Mouse (Mus musculus) NIH3T3 (cell line): ENCODE measurements around the gene Nup133.

Experiments used
- DNase-seq: peaks from one replicate; pipeline ENCODE4 v3.0.0-alpha.2; 2012; ENCODE audit warnings: low read depth

The Nup133 gene

DNA sequence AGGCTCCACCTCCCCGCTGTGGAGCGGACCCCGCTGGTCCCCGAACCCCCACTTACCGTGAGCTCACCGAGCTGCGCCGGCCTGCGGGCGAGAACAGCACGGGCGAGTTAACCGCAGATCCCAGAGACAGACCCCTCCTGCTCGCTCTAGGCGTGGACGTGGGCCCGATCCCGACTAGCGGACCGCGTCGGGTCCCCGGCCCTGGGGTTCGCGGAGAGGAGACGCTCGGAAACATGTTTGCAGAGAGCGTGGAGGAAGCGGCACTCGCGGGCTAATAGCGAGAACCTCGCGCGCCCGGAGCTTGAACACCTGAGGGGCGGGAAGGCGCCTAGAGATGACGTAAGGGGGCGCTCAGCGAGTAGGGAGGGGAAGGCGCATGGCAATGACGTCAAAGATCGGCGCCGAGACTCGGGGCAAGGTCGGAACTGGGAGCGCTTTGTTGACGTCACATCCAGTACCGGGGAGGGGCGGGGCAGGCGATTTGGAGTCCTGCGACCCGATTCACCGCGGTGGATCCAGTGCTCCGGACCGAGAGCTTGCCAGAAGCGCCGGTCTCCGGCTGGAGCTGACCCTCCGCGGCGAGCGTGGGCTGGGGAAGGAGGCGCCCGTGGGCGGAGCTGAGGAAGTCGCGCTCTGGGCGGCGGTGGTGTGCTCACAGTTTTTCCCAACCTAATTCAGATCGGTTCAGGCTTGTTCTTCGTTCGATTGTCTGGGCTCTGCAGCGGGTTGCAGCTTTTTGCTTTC, at the start of gene Nup133:
TSS of gene Nup133 (minus strand) at position 324 of the 744 bp plus-strand sequence.
- DNase-seq: peak; percentile 100

DNA sequence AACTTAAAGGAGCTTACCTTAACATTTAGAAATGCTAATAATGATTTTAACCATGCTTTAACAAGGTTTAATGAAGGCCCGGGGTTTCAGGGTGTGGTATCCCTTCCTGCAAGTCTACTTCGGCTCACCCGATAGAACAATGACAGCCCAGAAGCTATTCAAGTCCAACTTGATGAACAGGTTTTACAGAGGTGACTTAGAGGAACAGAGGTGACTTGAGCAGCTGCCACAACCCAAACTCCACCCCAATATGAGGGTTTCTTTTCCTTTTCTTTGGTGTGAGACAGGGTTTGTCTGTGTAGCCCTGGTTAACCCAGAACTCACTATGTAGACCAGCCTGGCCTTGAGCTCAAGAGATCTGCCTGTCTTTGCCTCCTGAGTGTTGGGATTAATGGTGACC, 44.9 kb upstream of the Nup133 start:
- no peak for DNase-seq

DNA sequence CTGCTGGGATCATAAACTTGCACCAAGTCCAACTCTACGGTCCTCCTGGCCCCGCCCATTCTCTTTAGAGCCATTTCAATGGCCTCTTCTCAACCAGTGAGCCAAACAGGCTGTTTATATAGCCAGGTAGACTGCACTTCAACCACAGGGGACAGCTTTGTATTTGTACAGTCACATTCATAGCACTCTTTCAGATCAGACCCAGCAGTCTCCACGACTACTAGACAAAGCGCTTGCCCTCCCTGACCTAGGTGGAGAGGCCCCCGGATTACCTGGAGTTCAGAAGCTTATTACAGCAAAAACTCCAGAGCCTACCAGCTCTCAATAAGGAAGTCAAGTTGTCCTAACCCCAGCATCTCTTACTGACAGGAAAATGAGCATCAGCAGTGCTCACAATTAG, 44.5 kb upstream of the Nup133 start:
- DNase-seq: no peak

DNA sequence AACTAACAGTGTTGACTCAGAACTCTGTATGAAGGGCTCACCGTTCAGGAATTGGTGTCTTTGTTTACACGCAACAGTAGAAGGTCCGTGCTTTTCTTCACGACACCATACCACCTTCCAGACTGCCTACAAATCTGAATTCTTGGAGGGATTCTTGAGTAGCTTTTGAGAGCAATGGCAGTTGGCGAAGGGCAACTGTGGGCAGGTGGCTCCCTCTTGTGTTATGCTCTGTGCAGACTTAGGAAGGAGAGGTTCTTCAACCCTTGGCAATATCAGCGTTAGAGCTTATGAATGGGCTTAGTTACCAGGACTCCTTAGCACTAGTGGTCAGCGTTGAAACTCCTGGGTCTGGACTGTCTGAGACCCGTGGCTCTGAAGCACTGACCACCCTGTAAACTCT, 43.5 kb upstream of the Nup133 start:
- peak; percentile 73 for DNase-seq

DNA sequence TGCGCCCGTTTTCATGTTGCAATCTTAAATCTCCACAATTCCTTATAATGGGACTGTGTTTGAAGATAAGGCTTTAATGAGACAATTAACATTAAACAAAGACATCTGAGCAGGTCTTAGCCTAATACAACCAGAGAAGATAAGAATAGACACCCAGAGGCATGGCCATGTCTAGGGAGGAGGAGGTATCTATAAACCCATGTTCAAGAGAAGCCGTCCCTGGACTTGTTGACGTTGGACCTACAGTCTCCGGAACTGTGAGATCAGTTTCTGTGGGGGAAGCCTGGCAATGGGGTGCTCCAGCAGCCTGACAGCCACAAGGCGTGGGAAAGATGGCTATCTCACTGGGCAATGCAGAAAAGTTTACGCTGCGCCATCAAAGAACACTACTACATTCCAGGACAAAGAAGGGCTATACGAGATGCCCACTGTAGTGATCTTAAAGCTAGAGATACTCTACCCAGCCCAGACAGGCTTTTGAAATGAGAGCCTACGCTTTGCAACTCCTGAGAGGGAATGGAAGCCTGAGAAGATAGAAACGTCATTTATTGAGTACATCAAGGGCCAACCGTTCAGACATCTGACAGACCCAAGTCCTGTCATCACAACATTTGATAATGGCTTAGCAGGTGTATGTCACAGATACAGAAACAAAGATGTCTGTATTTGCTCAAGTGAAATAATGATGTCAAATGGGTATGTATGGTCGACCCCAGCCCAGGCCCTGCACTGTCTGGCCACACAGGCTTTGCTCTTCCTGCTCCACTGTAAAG, 41.4 kb upstream of the Nup133 start:
- DNase-seq: no peak

DNA sequence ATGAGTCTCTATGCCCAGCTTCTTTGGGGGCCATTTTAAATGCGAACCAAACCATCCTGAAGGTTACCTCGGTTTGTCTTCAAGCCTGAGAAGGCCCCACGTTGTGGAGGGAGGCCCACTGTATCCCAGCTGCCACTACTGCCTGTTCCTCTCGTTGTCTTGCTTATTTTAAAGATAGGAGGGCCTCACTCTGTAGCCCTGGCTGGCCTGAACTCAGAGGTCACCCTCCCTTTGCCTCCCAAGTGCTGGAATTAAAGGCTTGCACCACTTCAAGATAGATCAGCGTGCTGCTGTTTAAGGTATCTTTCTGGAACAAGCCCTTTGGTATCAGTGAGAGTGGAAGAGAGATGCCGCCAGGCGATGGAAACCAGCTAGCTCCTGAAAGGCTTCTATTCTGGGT, 40.1 kb upstream of the Nup133 start:
- no peak for DNase-seq

DNA sequence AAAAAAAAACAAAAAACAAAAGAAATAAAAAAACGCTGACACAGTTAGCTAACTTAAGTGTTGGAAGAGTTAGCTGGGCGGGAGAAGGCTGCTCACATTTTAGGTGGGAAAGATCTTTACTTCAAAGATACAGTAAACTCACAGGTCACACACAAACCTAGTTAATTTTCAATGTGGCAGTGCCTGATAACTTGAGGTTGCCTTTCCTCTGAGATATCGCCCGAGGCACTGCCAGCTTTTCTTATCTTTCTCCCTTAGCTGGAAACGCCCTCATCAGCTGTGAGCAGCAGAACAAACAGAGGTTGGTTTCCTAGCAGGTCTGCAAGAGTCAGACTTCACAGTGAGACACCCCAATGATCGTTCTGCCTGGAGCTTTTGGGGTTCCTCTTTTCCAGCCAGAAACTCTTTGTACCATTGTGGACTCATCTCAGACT, 39.6 kb upstream of the Nup133 start:
- DNase-seq: no peak

DNA sequence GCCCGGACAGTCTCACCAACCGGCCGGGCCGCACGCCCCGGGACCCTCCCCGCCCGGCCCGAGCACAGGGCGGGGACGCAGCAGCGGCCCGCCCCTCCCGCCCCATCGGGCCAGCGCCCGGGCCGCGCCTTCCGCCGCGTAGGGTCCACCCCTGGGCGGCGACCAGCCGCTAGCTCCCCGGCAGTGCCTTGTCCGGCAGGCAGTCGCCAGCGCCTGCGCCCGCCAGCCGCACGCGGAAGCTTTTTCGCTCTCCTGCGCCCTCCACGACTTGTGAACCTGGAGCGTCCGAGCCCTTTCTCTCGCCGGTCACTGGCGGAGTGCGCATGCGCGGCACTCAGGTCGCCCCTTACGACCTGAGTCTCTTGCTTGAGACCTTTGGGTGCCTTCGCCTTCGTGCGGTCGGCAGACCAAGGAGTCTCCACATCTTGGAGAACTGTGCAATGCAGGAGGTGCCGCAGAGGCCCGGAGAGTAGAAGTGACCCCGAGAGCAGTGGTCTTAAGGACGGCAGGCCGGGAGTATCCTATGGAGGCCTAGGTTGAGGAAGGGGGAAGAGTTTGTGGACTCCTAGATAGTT, 33.8 kb upstream of the Nup133 start, which contains the start of gene Abcb10:
TSS of gene Abcb10 (minus strand) at position 297 of the 575 bp plus-strand sequence.
- DNase-seq: peak; percentile 94

DNA sequence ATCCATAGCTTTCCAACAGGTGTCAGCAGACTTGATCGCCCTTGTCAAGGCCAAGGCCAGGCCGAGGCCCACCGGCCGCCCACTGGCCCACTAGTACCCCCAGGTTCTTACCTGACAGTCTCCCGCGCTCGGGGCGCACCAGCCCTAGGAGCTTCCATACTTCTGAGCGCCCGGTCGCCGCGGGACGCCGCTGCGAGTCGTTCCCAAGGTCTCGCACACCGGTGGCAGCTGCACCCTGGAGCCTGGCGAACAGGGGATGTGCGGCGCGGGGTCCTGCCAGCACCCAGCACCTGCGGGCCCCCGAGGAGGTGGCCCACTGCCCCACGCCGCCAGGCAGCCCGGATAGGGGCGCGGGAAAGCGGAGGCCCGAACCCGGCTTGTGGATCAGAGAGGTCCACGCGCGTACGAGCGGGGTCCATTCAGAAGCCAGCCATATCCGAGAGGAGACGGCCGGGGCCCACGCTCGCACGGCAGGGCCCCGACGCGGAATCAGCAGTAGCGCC, 33.3 kb upstream of the Nup133 start:
- DNase-seq: peak; percentile 31

DNA sequence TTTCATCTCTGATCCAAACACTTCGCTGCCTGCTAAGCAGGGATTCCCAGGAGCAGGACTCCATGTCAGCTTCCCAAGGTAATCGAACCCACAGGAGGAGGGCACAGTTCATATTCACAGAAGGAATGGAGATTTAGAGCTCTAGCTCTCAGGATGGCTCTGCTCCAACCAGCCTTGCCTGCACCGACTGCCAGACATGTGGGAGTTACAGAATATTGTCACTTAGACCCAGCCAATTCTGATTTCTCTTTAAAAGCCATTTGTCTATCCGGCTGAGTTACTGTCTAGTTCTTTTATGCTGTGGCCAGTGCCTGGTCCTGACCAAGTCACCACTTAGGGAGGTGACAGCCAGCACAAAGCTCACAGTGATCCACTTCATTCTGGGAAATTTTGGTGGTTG, 32.6 kb upstream of the Nup133 start:
- peak; percentile 12 for DNase-seq

DNA sequence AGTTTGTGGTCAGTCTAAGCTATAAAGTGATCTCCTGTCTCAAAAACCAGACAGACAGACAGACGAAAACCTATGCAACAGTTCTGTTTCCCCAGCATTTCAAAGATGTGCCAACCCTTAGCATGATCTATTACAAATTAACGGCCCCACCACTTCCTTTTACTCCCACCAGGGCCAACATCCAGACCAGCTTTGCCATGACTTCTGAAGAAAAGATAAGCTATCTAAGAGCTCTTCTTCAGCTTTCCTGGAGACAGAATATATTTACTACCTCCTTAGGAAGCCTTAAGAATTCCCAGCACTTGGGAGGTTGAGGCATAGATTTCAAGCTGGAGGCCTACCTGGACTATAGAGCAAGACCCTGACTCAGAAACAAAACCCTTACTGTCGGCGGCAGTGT, 31.2 kb upstream of the Nup133 start:
- DNase-seq: no peak

DNA sequence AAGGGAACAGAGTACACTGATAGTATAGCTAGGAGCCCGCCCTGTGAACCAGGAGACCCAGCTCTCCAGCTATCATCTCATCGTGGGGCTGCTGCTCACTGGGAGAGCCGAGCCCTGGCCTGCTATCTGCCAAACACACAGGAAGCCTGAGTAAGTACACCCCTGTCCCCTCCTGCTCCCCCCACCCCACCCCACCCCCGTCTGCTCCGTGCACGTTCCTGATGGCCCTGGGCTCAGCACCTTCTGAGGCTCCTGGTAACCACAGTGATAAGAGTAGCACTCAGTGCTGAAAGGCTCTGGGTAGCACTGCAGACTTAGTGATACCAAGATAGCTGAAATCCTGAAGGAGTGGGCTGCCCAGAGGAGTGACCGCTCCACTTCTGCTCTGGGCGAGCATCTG, 29.9 kb upstream of the Nup133 start:
- DNase-seq: no peak

DNA sequence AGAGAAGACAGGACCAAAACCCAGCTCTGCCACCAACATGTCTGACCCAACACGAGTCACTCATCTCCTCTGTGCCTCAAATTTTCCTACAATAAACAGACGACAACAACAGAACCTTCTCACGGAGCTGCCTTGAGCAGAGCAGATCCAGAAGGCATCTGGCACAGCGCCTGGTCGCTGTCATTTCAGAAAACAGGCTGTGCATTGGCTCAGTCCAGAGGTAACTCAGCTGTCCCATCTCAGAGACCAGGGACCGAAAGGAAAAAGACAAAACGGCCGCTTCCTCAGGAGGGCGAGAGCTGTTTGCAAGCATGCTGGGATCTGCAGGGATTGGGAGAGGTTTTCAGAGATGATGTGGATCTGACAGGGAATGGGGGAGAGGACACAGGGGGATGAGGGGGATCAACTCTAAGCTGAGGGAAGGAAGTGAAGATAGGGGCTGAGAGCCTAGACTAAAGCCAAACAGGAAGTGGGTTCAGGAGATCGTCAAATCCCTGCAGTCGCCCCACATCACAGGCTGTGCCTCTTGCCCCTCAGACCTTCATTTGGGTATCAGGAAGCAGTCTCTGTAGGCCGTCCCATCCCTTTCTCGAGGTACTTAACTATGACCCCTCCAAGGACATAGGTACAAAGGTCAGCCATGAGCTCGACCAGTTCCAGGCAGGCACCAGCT, 29.2 kb upstream of the Nup133 start:
- peak; percentile 29 for DNase-seq

DNA sequence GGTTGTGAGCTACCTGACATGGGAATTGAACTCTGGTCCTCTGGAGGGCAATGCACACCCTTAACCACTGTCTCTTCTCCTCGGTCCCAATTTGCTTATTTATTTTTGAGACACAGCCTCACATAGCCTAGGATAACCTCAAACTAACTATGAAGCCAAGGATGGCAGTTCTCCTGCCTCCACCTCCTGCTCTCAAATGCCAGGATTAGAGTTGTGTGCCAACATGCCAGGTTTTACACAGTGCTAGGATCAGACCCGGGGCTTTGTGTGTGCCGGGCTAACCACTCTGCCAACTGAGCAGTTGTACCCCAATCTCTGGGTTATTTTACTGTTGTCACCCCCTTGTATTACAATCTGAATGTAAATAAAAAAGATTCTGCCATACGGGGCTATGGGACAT, 28.4 kb upstream of the Nup133 start:
- DNase-seq: no peak

DNA sequence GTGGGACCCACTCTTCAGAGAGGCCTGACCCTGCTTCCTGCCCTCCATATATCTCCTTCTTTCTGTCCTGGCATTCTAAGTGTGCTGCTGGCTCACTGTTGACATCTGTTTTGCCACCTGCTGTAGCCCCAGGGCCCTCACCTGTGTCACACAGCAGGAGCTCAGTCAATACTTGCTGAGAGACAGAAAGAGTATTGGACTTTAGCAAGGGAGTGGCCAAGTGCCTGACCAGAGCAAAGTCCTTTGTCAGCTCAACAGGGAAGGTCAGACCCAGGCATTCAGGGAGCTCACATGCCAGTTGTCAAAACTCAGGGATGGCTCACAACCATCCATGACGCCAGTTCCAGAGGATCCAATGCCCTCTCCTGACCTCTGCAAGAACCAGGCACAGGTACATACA, 24.4 kb upstream of the Nup133 start:
- no peak for DNase-seq

DNA sequence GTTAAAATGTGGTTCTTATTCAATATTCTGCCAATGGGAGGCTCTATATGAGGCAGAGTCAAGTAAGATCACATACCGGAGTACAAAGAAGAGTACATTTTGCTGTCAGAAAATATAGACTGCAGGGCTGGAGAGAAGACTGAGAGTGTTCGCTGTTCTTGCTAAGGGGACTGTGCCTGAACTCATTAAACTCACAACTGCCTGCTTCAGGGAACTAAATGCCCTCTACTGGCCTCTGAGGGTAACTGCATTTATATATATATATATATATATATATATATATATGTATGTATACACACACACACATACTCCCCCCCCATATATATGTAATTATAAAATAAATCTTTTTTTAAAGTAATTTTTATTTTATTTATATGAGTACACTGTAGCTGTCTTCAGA, 17.8 kb upstream of the Nup133 start:
- peak; percentile 28 for DNase-seq

DNA sequence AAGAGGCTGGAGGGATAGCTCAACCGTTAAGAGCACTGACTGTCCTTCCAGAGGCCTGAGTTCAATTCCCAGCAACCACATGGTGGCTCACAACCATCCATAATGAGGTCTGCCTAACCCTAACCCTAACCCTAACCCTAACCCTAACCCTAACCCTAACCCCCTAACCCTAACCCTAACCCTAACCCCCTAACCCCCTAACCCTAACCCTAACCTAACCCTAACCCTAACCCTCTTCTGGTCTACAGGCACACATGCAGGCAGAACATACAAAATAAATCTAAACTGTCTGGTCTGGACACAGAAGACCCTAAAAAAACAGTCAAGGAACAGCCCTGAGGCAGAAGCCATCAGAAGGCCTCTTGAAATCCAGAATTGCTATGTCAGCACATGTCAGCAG, 12.3 kb upstream of the Nup133 start:
- DNase-seq: no peak

DNA sequence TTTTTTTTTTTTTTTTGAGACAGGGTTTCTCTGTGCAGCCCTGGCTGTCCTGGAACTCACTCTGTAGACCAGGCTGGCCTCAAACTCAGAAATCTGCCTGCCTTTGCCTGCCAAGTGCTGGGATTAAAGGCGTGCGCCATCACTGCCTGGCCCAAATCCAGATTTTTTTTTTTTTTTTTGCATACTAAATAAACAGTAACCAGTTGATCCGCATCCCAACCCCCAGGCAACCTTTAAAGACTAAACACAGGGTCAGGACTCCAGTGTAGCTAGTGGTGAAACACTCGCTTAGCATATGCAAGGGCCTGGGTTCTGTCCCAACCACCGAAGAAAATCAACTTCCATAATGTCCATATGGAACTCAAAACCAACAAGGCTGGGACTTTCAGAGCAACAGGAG, 11.5 kb upstream of the Nup133 start:
- DNase-seq: peak; percentile 14

DNA sequence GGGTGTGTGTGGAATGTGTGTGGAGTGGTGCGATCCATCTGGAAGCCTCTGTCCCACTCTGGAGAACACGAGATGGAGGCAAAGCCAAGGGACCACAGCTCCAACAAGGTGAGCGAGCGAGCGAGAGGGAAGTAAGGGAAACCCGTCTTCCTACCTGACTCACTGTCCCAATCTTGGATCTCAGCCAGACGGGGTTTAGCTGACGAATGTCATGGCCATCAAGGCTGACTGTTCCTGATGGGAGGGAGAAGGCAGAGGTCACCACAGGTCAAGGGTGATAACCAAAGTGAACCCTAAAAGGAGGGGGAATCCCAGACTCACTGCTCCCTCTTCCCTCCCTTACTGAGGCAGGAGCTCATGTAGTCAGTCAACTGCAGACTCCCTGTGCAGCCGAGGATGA, 11.0 kb upstream of the Nup133 start:
- no peak for DNase-seq

DNA sequence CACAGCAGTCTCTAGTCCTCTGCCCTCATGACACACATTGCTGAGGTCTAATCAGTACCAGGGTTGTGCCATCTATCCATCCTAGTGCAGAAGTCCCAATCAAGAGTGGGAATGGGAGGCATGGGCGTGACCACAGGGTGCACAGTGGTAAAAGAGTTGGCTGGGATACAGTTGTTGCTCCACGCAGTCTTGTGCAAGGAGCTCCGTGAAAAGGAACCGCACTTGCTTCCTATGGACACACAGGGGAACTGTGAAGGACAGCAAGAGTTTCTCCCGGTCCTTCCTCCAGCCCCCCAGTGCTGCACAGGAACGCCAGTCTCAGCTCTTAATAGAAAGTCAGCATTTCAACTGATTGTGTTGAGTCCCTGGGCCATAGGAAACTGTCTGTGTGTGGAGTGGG, 10.4 kb upstream of the Nup133 start:
- no peak for DNase-seq

DNA sequence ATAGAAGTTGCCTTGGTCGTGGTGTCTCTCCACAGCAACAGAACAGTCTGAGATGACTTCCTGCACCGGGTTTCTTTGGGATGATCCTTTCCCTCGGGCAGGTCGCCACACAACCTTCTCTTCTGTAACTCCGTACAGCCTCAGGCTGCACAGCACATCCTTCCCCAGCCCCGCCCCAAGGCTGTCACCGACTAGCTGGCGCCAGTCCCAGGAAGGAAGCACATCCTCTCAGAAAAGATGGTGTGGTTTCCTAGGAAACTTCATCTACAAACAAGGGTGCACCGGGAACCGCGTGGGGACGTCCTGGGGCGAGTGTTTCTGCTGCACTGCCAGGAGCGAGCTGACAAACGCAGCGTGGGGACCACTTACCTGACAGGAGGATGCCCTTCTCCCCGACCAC, 9.1 kb upstream of the Nup133 start:
- no peak for DNase-seq

DNA sequence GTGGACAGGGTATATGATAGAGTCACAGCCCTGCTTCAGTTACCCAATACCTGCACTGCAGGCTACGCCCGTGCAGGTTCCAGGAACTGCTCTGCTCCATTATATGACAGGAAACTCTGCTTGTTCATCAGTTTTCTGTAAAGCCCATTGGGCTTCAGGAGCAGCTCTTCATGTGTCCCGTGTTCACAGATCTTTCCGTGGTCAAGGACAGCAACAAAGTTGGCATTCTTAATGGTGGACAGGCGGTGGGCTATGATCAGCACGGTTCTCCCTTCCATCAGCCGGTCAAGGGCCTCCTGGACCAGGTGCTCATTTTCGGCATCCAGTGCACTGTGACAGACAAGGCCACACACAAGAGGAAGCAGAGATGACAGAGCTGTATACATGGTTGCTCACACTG, 5.2 kb upstream of the Nup133 start:
- DNase-seq: no peak
